Mouse (Mus musculus): ENCODE results near the gene Ipp.

Ipp gene

DNA sequence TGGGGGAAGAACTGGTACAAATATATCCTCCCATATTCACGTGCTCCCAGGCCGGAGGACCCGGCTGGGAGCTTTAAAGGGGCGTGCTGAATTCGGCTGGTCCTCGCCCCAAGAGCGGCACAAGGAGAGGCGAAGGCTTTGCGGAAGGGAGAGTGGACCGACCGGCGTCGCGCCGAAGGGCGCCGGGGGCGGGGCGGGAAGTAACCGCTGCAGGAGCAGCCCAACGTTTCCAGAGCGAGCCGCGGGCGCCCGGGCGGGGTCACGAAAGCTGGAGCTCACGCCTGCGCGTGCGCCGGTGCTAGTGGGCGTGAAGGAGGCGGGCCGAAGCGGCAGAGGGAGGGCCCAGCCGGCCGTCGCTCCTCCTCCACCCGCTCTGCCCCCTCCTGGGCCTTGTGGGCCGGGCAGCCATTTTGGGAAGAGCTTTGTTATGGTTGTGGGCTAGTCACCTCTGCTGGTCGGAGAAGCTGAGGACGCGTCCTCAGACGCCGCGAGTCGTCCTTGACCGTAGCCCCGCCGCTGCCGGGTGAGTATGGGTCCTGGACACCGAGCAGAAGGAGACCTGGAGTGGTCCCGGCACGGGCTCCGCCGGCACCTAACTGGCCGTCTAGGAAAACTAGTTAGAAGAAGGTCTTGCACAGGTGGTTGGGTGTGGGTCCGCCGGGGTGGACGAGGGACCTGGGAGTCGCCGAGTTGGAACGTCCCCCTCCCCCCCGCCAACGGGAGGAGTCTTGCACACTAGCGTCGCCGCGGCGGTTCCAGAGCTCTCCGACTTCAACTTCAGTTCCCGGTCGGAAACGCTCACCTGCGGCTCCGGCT is 50.2 kb downstream of the Ipp start, which contains the start of gene Gpbp1l1:
TSS of gene Gpbp1l1 (plus strand) at position 353 of the 816 bp plus-strand sequence.
- peak; percentile 94 for DNase-seq (ENCODE audit: low read depth, low spot score)

DNA sequence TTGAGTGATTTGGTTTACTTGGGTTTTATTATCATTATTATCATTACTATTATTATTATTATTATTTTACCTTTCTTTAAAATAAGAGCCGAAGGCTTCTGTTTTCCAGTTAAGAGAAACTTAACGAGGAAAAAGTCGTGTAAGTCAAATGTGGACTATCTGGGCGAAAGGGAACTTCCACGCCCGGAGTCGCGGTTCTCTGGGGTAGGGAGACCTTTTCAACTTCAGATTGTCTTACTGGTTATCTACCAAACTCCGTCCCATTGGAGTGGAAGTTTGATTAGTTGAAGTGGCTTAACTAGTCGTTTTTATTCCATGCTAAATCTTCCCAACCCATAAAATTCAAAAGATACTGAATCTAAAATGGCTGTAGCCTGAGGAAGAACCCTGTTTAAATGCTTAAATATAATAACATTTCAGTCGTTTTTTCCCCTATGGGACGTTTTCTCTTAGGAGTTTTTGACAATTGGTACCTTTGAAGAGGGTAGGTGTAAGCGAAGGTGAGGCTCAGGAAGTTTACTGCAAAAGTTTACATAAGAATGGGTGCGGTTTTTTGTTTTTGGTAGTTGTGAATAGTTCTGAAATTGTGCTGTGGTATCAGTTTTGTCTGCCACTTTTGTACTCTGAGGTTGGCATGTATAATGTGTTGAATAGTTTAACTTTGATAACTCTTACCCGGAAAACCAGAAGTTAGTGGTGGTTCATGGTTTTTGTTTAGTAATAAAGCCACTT is 51.0 kb downstream of the Ipp start:
- DNase-seq (ENCODE audit: low read depth, low spot score), result peak; percentile 18

All from R1 (cell line).